ENCODE assay signal across 8 mouse cellular contexts in the genomic region with DNA sequence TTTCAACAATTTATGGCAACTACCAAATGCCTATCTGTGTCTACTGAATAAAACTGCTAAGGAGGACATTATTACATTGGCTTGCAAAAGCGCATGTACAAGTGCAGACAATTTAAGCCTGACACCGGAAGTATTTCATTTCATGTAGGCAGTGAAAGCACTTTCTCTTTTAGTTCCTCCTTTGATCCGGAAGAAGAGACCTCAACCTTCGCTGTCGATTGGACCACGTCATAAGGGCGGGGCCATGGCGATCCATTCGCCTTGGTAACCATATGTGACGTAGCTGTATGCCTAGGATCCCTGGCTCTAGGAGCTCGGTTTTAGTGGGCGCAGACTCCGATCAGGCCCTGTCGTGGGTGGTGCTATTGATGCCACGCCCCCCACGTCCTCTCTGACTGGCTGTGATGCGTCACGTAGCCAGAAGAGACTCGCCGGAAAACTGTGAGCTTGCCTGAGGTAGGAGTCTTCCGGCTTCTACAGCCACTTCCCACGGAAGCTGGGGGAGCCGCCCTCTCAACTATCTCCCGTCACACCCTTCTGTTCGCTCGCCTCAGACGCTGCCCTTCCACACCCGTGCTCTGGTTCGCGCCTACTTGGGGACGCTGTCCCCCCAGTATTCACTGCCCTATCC. TPM values are rescaled to one million over a fixed set of nuclear protein-coding genes. Genes with fewer than 3 reads are reported as not detected.
DNase-seq lines count a peak whose midpoint lies in the region; ATAC-seq and TF ChIP-seq lines count a peak whose summit lies in the region.

No protein-coding gene starts in this region.

- H3K9ac ChIP-seq in embryonic facial prominence, embryonic 13.5 days = peak overlapping the region; percentile 70
- H3K9ac ChIP-seq in limb, embryonic 12.5 days (replicated peaks) = peak overlapping the region; percentile 63
- H3K9ac ChIP-seq in midbrain, embryonic 15.5 days = peak overlapping the region; percentile 73

- peak overlapping the region; percentile 64 for H3K4me3 ChIP-seq in embryonic facial prominence, embryonic 13.5 days
- peak overlapping the region; percentile 67 for H3K4me3 ChIP-seq in kidney, adult 2 months (ENCODE audit: insufficient read depth, low read depth, low read length)
- peak overlapping the region; percentile 62 for H3K4me3 ChIP-seq in limb, embryonic 12.5 days (replicated peaks)
- peak overlapping the region; percentile 84 for H3K4me3 ChIP-seq in midbrain, embryonic 15.5 days
- peak overlapping the region; percentile 98 for H3K4me3 ChIP-seq in spleen, adult 2 months (ENCODE audit: extremely low read depth, insufficient read depth, insufficient read length)

- no peaks in the 10 kb centered on the region for H3K36me3 ChIP-seq in embryonic facial prominence, embryonic 13.5 days
- H3K36me3 ChIP-seq in kidney, adult 2 months (ENCODE audit: control insufficient read depth, insufficient read depth, low read length) = no peaks in the 10 kb centered on the region
- no peaks in the 10 kb centered on the region for H3K36me3 ChIP-seq in limb, embryonic 12.5 days
- H3K36me3 ChIP-seq in midbrain, embryonic 15.5 days (replicated peaks) = no peaks in the 10 kb centered on the region
- H3K36me3 ChIP-seq in spleen, adult 2 months (ENCODE audit: control insufficient read depth, insufficient read depth, low read length) = no peaks in the 10 kb centered on the region

- peak; percentile 9 for TF ChIP-seq POLR2A in kidney, adult 2 months (IDR thresholded peaks at IDR 0.05; ENCODE audit: low read depth, low read length)
- peak; percentile 81 for TF ChIP-seq POLR2A in spleen, adult 2 months (IDR thresholded peaks at IDR 0.05; ENCODE audit: low read depth, low read length)

- peak overlapping the region; percentile 94 for H3K27ac ChIP-seq in embryonic facial prominence, embryonic 13.5 days
- H3K27ac ChIP-seq in kidney, adult 2 months (ENCODE audit: insufficient read depth, low read depth, low read length) = peak overlapping the region; percentile 85
- peak overlapping the region; percentile 94 for H3K27ac ChIP-seq in limb, embryonic 12.5 days
- H3K27ac ChIP-seq in midbrain, embryonic 15.5 days = peak overlapping the region; percentile 92
- H3K27ac ChIP-seq in spleen, adult 2 months (ENCODE audit: insufficient read depth, low read length) = peak overlapping the region; percentile 100

- peak overlapping the region; percentile 65 for H3K4me2 ChIP-seq in embryonic facial prominence, embryonic 13.5 days
- peak overlapping the region; percentile 62 for H3K4me2 ChIP-seq in limb, embryonic 12.5 days
- H3K4me2 ChIP-seq in midbrain, embryonic 15.5 days = peak overlapping the region; percentile 72

- H3K4me1 ChIP-seq in embryonic facial prominence, embryonic 13.5 days = no peaks in the 10 kb centered on the region
- H3K4me1 ChIP-seq in kidney, adult 2 months (ENCODE audit: control insufficient read depth, insufficient read depth, low read length) = no peaks in the 10 kb centered on the region
- H3K4me1 ChIP-seq in limb, embryonic 12.5 days (replicated peaks) = no peaks in the 10 kb centered on the region
- H3K4me1 ChIP-seq in midbrain, embryonic 15.5 days = 0 out of 2 replicates have a peak, but pooled peaks cover 3% of the 10 kb centered on the region
- no peaks in the 10 kb centered on the region for H3K4me1 ChIP-seq in spleen, adult 2 months (ENCODE audit: control insufficient read depth, insufficient read depth, insufficient read length)

- under 1% methylated on average over 31 of the region's 31 CpGs for WGBS in embryonic facial prominence, embryonic 13.5 days
- WGBS in kidney, adult 2 months = 1% methylated on average over 31 of the region's 31 CpGs
- 2% methylated on average over 31 of the region's 31 CpGs for WGBS in limb, embryonic 12.5 days
- WGBS in midbrain, embryonic 15.5 days = 2% methylated on average over 31 of the region's 31 CpGs
- under 1% methylated on average over 31 of the region's 31 CpGs for WGBS in spleen, adult 2 months

- peak; percentile 99 for ATAC-seq in embryonic facial prominence, embryonic 13.5 days (ENCODE audit: insufficient number of reproducible peaks, insufficient read depth, low FRiP score, low TSS enrichment, low read depth)
- peak; percentile 99 for ATAC-seq in limb, embryonic 12.5 days (ENCODE audit: insufficient number of reproducible peaks, insufficient read depth, low FRiP score, low TSS enrichment, low read depth)
- ATAC-seq in midbrain, embryonic 15.5 days (replicated peaks) = peak; percentile 100

- TF ChIP-seq CTCF in kidney, adult 2 months (conservative IDR thresholded peaks at IDR 0.05; ENCODE audit: insufficient read depth, insufficient read length, low read depth, low read length) = no peak
- no peak for TF ChIP-seq CTCF in spleen, adult 2 months (IDR thresholded peaks at IDR 0.05; ENCODE audit: extremely low read depth, insufficient read depth, insufficient read length, insufficient replicate concordance)

- peaks cover 7% of the 10 kb centered on the region for H3K9me3 ChIP-seq in embryonic facial prominence, embryonic 13.5 days
- peaks cover 1% of the 10 kb centered on the region; the same call in 1 of the 2 replicates for H3K9me3 ChIP-seq in limb, embryonic 12.5 days
- peaks cover 3% of the 10 kb centered on the region; the same call in 1 of the 2 replicates for H3K9me3 ChIP-seq in midbrain, embryonic 15.5 days

- DNase-seq in 3134 (ENCODE audit: extremely low read depth, insufficient read length, low spot score) = peak; percentile 97
- DNase-seq in adrenal gland, postnatal 36 days = peak; percentile 94 to 95
- DNase-seq in heart, adult 18-20 months = peak; percentile 97 to 99
- peak; percentile 99 for DNase-seq in kidney, adult 2 months
- DNase-seq in spleen, adult 2 months (ENCODE audit: low read depth in 1 of 2, low spot score in 2 of 2) = peak; percentile 95 to 99

- no peaks in the 10 kb centered on the region for H3K27me3 ChIP-seq in embryonic facial prominence, embryonic 13.5 days
- no peaks in the 10 kb centered on the region for H3K27me3 ChIP-seq in kidney, adult 2 months (replicated peaks; ENCODE audit: control insufficient read depth, insufficient read depth, low read length)
- no peaks in the 10 kb centered on the region; the same call in 1 of the 2 replicates for H3K27me3 ChIP-seq in limb, embryonic 12.5 days
- H3K27me3 ChIP-seq in midbrain, embryonic 15.5 days (replicated peaks) = no peaks in the 10 kb centered on the region; the same call in 1 of the 2 replicates
- H3K27me3 ChIP-seq in spleen, adult 2 months (ENCODE audit: control insufficient read depth, insufficient read depth, low read length) = peaks cover 1% of the 10 kb centered on the region; the same call in 1 of the 2 replicates

RNA-seq across cellular contexts. Expression of a gene that starts 36.7 kb away (rescaled TPM):
- 10 to 100 TPM; 15.6 to 18.5 TPM for total RNA-seq in adrenal gland, postnatal 36 days (2021)
- 15.5 and 18.9 TPM in 2 replicates for polyA plus RNA-seq in embryonic facial prominence, embryonic 13.5 days (2015; fragmentation: Nextera tagmentation; extraction: Ambion mirVana)
- 10 to 100 TPM; 12.8 to 14.4 TPM for total RNA-seq in heart, adult 18-20 months (2021)
- 2.6 and 2.8 TPM in 2 replicates for polyA plus RNA-seq in kidney, adult 2 months (2012; rRNA removed)
- polyA plus RNA-seq in limb, embryonic 12.5 days (2016; fragmentation: Nextera tagmentation; extraction: Ambion mirVana) = 14.4 and 15.8 TPM in 2 replicates
- 17.4 and 19.9 TPM in 2 replicates for polyA plus RNA-seq in midbrain, embryonic 15.5 days (2015; fragmentation: Nextera tagmentation; extraction: Ambion mirVana)
- polyA plus RNA-seq in spleen, adult 2 months (2012; rRNA removed) = 2.0 and 2.4 TPM in 2 replicates

Comparison
In these comparisons a context has a peak if more than half of its experiments do, and no peak if none do; other contexts are left out.
1. Peak in every context shown above with its lines: DNase-seq, ATAC-seq, H3K4me3 ChIP-seq and H3K27ac ChIP-seq.